12 mouse cellular contexts compared by ENCODE assay signal in genomic region chr6:143915686-143916085, GRCm38 (mm10).
"Had no signal": no experiment of that assay in that cellular context is flagged by ENCODE, and none has a peak within 500 bp of the region (broad histone marks: within the 10 kb centered on the region; RNA-seq: fewer than 3 reads in every experiment).

No protein-coding gene starts in this region.

- H3K27ac ChIP-seq: left cerebral cortex, adult 2 months; limb, embryonic 10.5 days; liver, embryonic 14.5 days; neural tube, embryonic 15.5 days had no signal

- DNase-seq: kidney, adult 9 months; kidney, postnatal 14 days; lung, adult 2 months; right cerebral cortex, postnatal 25 days; thymus, postnatal 4 days had no signal

- H3K4me2 ChIP-seq: neural tube, embryonic 15.5 days had no signal

- H3K36me3 ChIP-seq: limb, embryonic 10.5 days; neural tube, embryonic 15.5 days had no signal

- ATAC-seq: intestine, postnatal 0 days; lung, postnatal 0 days; midbrain, embryonic 16.5 days had no signal

- H3K9ac ChIP-seq: liver, embryonic 14.5 days; neural tube, embryonic 15.5 days had no signal

- H3K4me3 ChIP-seq: left cerebral cortex, adult 2 months; limb, embryonic 10.5 days; neural tube, embryonic 15.5 days had no signal

- H3K27me3 ChIP-seq: neural tube, embryonic 15.5 days had no signal

- H3K9me3 ChIP-seq: limb, embryonic 10.5 days; neural tube, embryonic 15.5 days had no signal
